Mouse (Mus musculus) cerebellum, adult 2 months (tissue): ENCODE measurements around the gene Slc12a7.

Source experiments
- CTCF ChIP-seq: fragments of 200-500 bp; IDR thresholded peaks from 2 replicates; pipeline ENCODE4 v1.5.1; 2011; ENCODE audit warnings: low read depth, mild to moderate bottlenecking, control low read depth, low read length, moderate library complexity, borderline replicate concordance; ENCODE audit not compliant: insufficient read depth
- POLR2A ChIP-seq: fragments of 200-500 bp; IDR thresholded peaks from 2 replicates; pipeline ENCODE4 v1.6.1; 2011; ENCODE audit warnings: low read length, control low read depth, borderline replicate concordance; ENCODE audit not compliant: insufficient read depth

DNA sequence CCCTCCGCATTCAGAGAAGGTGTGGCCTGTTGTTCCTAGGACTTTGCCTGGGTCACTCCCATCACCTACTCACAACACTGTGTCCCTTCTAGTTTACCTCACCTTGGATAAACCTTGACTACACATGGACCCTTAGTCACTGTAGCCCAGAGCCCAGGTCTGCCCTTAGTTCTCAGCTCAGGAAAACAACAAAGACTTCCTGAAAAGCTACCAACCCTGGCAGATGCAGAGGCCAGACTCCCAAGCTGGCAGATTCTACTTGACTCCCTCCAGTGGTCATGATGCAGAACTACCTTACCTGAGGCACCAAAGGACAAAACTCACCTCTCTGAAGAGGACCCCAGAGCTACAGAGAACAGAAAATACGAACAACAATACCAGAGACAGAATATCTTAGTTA is 18.9 kb upstream of the Slc12a7 start:
- no peak for TF ChIP-seq CTCF
- no peak for TF ChIP-seq POLR2A
